Mouse (Mus musculus) hindlimb bud, embryonic 11.5 days (tissue): Measurements from ENCODE around the gene Nwd2.

Source experiments
- DNase-seq: peaks from one replicate; pipeline ENCODE4 v3.0.0-alpha.2; 2012; ENCODE audit warnings: low read depth, low spot score; ENCODE audit errors: extremely low spot score

Nwd2 gene

GRCm38 (mm10) chr5:63649070-63649532 lies at the start of gene Nwd2:
Gene Nwd2, plus strand, starts transcription at chr5:63649102.
- no peak for DNase-seq

- DNase-seq: no peak
These were observed 41.5 kb upstream of the Nwd2 start for GRCm38 (mm10) chr5:63607447-63607846.

GRCm38 (mm10) chr5:63616792-63617668 lies 31.9 kb upstream of the Nwd2 start:
- DNase-seq: no peak

- DNase-seq: no peak
These were observed 24.8 kb upstream of the Nwd2 start for GRCm38 (mm10) chr5:63624123-63624522.

- no peak for DNase-seq
These were observed 20.9 kb upstream of the Nwd2 start for GRCm38 (mm10) chr5:63627832-63628530.

- DNase-seq: no peak
These were observed 20.4 kb upstream of the Nwd2 start for GRCm38 (mm10) chr5:63628531-63628871.

DNA sequence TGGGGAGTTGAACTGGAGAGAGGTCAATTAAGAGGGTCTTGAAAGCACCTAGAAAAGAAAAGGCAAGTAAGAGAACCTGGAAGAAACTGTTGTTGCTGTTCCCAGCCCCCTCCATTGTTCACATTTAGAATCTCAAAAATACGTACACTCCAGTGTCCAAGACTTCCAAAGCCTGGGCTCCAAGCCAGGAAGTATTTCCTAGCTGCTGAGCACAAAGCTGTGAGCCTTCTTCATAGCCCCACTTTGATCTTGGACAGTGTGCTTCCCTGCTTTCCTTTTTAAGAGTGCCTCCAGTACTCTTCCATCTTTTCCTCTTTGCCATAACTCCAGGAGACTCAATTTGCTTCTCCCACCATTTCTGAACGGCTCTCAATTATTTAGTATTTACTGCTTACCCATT lies 14.3 kb upstream of the Nwd2 start:
- no peak for DNase-seq

GRCm38 (mm10) chr5:63648187-63648586 lies 715 bp upstream of the Nwd2 start:
- DNase-seq: no peak

- DNase-seq: no peak
These were observed 897 bp downstream of the Nwd2 start for GRCm38 (mm10) chr5:63649533-63650464.

DNA sequence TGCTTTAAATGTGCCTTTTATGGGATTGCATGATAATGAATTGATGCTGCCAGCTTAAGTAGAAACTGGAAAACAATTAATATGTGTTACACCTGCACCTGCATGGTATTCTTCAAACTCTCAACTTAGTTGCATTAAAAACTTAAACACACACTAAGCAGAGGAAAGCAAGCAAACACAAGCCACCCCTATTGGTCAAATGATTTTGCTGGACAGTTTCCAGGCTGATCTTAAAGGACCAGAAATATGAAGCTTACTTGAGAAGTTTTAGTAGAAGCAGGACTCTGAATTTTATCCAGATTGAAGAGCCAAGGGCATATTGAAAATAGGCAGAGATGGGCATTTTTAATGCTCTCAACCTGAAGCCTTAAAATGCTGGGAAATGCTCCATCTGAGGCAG lies 2.9 kb downstream of the Nwd2 start:
- no peak for DNase-seq

- DNase-seq: no peak
These were observed 3.8 kb downstream of the Nwd2 start for GRCm38 (mm10) chr5:63652705-63653104.

- DNase-seq: no peak
These were observed 18.0 kb downstream of the Nwd2 start for GRCm38 (mm10) chr5:63666884-63667283.

DNA sequence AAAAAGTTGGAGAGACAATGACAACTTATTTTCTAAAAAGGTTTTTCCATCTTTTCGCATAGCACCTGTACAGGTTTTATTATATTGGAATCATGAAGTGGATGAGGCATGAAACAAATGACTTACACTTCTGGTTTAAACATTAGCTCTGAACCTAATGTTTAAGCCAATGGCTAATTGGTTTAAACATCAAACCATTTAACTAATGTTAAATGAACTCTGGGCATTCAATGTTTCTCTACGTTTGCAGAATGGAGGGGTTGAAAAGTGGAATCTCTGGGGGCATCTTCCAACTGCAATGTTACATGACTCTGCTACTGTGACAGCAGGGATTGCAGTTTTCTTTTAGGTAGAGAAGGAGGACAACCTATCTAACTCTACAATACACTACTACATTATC lies 27.0 kb downstream of the Nwd2 start:
- no peak for DNase-seq

- peak; percentile 20 for DNase-seq
These were observed 40.2 kb downstream of the Nwd2 start for GRCm38 (mm10) chr5:63689084-63689483.

DNA sequence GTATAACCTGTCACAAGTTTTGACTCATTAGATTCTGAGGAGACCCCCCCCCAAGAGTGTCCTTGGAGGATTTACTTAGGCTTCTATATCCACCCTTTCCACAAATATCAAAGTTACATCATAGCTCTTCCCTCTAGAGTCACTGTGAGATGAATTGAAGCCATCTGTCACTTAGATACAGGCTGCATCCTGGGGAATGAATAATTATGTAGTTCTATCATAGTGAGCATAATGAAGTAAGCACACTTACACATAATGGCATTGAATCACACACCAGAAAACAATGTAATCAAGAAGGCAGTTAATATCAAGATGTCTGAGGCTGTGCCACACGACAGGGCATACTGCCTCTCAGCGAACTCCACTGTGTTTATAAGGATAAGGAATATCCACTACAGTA lies 47.9 kb downstream of the Nwd2 start:
- DNase-seq: no peak

GRCm38 (mm10) chr5:63697196-63697595 lies 48.3 kb downstream of the Nwd2 start:
- no peak for DNase-seq

GRCm38 (mm10) chr5:63728955-63729354 lies 80.1 kb downstream of the Nwd2 start:
- no peak for DNase-seq

- DNase-seq: no peak
These were observed 86.6 kb downstream of the Nwd2 start for GRCm38 (mm10) chr5:63735521-63735920.

DNA sequence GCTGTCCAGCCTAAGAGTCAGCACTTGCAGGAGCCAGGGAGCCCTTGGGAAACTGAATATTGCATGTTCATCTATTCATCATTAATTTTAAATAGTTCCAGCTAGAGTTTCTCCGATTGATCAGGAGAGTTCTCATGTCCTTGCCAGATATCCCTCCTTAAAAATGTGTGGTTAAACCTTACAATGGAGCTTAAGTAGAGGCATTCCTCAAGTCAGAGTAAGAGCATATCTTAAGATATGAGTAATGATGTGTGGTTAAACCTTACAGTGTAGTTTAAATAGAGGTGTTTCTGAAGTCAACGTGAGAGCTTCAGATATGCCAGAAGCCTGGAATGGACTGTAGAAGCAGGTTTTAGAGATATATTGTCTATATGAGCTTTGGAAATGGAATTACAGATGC lies 94.5 kb downstream of the Nwd2 start:
- no peak for DNase-seq

GRCm38 (mm10) chr5:63748299-63748698 lies 99.4 kb downstream of the Nwd2 start:
- no peak for DNase-seq

GRCm38 (mm10) chr5:63748759-63749158 lies 99.9 kb downstream of the Nwd2 start:
- no peak for DNase-seq
